Mouse (Mus musculus): ENCODE measurements around the gene Scn2b. TPM values are rescaled to one million over a fixed set of nuclear protein-coding genes. Genes with fewer than 3 reads are reported as not detected.

Scn2b gene
- total RNA-seq, 2 experiments from 2014 or later: 1.9 to 2.0 TPM

DNA sequence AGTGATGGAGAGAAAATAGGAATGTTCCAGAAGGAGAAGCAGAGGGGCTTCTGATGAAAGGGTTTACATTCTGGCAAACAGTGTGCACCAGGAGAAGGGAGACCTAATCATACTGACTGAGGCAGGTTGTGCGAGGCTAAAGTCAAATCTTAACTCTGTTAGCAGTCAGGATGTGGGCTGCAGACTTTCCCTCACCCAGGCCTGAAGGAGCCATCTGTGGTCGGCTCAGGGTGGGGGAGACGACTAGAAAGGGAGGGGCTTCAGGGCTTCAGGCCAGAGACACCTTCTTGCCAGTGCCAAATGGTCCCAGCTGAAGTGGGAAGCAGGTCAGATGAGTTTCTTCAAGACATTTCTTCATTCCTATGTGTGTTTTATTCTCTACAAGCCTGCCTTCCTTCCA, 19.2 kb upstream of the Scn2b start:
- no peak for TF ChIP-seq CTCF (IDR thresholded peaks at IDR 0.05)
- Histone ChIP-seq H3K4me3 (no peak overlapping the region), H3K27ac (no peak overlapping the region)
- DNase-seq: no peak
- intact Hi-C loops (cut with DNase I): no loop called here

DNA sequence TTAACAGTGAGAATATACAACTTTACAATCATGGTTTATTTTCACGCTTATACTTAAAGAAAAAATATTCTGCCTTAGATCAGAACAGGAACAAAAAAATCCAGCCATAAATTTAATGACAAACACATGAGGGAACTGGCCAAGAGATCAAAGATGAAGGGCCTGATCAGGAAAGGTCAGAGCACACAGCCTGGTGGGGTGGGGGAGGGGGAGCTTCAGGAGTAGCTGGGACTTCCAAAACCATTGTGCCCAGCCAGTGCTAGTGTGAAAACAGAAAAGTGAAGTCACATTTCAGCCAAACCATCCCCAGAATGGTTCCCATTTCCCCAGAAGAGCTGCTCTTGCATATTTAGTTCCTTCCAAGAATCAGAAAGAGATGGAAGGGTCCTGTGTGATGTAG, 15.1 kb upstream of the Scn2b start:
- H3K4me3 ChIP-seq: no peak overlapping the region
- DNase-seq: no peak
- no peak overlapping the region for H3K27ac ChIP-seq
- intact Hi-C loops (cut with DNase I): no loop called here
- TF ChIP-seq CTCF (IDR thresholded peaks at IDR 0.05): no peak

DNA sequence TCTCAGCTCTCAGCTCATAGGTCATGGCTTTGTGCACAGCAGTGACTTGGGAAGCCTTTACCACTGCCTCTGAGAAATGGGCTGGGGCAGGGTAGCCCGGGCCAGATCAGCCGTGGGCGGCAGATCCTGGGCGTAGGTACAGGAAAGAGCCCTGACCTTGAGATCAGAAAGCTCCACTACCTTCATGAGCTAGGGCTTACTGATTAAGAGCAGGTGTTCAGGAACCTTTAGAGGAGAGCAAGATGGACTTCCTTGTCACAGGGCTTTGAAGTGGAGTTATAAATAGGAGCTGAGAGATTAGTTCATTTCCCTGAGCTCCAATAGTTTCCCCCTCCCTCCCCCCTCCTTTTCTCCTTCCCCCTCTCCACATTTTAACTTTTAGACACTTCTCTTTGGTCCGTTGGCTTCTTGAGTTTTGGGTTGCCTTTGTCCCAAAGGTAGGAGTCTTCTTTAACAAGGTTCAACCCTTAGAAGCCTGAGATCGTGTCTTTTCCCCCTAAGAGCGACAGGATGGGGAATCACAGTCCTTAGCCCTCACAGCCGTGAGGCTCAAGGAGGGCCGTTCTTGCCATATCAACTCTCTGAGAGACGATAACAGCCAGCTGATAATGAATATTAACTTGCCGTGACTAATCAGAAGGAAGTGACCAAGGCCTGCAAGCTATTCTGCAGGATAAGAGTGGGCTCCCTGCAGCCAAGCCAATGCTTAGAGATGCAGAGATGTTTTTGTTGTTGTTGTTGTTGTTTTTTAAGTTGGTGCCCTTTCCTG, 14.2 kb upstream of the Scn2b start:
- no peak overlapping the region for H3K27ac ChIP-seq
- intact Hi-C loops (cut with DNase I): no loop called here
- no peak overlapping the region for H3K4me3 ChIP-seq
- TF ChIP-seq CTCF (IDR thresholded peaks at IDR 0.05): no peak
- DNase-seq: no peak

DNA sequence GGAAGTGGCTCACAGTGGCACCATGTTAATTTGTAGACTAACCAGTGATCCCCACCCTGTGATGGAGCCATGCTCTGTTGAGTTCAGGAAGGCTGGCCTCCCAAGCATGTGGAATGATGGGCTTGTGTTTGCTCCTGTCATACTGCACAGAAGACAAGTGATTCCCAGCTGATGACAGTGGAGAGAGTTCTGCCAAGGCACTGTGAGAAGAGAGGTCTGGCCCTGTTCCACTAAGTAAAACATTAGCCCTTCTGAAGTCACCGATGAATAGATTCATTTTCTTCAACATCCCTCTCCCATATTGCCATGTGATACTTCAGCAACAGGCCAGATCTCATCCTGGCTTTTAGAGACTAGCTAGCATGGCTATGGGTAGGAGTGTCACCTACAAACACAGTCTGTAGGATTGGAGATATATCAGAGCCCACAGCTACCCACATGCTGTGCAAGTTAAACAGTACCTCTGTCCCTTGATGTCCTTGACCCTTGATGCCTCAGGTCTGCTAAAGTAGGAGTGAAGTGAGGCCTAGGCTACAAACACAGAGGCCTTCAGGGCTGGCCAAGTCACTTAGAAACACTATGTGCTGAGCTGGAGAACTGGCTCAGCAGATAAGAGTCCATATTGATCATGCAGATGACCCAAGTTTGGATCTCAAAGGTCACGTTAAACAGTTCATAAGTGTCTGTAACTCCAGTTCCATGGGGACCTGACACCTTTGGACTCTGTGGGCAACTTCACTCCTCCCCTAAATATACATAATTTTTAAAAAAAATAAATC, 11.8 kb upstream of the Scn2b start:
- H3K4me3 ChIP-seq: no peak overlapping the region
- DNase-seq: no peak
- intact Hi-C loops (cut with DNase I): no loop called here
- no peak for TF ChIP-seq CTCF (IDR thresholded peaks at IDR 0.05)
- no peak overlapping the region for H3K27ac ChIP-seq

DNA sequence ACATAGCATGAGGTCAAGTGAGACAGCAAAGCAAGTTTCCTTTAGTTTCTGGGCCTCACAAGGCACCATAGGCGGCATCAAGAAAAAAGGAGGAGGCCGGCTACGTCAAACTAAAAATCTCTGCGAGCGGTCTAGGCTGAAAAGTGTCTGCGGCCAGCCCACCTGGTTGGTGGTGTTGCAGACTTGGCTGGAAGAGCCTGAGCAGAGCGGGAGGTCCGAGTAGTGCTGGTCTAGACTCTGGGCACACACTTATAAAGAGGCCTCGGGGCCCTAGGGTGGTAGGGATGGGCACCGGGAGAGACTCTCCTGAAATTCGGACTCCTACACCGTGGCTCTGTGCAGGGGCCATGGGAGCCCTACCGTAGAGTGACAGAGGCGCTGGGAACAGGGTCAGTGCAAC, 1.9 kb upstream of the Scn2b start:
- intact Hi-C loops (cut with DNase I): no loop called here
- H3K4me3 ChIP-seq: peak overlapping the region; percentile 58
- peak overlapping the region; percentile 63 for H3K27ac ChIP-seq
- TF ChIP-seq CTCF (IDR thresholded peaks at IDR 0.05): no peak
- no peak for DNase-seq

DNA sequence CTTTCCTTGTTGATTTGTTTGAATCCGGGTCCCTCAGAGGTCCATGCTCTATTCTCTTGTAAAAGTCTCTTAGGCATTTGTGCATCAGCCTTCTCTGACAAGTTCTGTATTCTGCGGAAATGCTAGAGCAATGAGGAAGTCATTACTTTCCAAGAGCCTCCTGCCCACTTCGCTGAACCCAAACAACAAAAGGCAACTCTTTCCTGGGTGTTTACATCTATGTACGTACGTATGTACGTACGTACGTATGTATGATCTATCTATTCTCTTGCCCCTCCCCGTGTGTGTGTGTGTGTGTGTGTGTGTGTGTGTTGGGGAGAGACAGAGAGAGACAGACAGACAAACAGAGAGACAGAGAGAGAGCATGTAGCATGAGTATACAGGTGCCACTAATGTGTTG, 763 bp upstream of the Scn2b start:
- intact Hi-C loops (cut with DNase I): no loop called here
- DNase-seq: no peak
- no peak for TF ChIP-seq CTCF (IDR thresholded peaks at IDR 0.05)
- Histone ChIP-seq H3K4me3 (no peak overlapping the region), H3K27ac (peak overlapping the region; percentile 24)

DNA sequence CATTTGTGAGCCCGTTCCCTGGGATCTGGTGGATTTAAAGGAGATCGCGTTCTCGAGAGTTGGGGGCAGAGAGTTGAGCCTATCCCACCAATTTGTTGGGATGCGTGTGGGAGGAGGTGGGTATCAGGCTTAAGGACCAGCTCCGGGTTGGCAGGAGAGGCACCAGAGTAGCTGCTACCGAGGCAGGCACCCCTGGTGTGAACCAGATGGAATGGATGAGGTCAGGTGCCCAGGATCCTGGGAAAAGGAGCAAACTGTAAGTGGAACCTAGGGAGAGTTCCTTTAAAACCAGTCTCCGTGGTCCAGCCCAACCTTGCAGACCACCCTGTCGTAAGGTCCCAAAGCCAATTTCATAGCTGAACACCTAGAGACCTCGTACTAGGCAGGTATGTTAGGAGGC, 970 bp downstream of the Scn2b start:
- TF ChIP-seq CTCF (IDR thresholded peaks at IDR 0.05): no peak
- Histone ChIP-seq H3K4me3 (peak overlapping the region; percentile 48), H3K27ac (peak overlapping the region; percentile 68)
- intact Hi-C loops (cut with DNase I): no loop called here
- no peak for DNase-seq

DNA sequence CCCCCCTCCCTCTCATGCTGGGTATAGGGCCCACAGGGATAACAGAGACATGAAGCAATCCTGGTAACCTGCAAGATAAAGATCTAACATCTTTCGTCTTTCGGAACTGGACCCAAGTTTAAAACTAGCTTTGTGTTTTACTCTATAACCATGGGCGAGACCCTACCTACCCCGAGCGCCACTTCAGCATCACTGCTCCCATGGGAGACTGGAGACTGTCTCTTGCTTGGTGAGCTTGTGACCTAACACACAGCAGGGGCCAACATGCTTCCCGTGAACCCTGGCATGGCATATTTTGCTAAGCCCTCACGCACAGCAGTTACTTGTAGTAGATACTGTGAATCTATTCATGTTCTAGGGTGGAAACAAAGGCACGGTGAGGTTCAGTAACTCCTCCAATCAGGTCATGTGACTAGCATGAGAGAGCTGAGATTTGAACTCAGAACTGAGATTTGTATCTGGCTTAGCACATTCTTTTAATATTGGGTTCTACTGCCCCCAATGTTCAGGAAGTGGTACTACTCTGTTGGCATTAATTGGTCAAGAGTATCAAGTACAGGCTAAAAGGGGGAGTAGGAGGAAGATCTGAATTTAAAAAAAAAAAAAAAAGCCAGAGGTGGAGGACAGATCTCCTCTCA, 1.9 kb downstream of the Scn2b start:
- H3K4me3 ChIP-seq: no peak overlapping the region

DNA sequence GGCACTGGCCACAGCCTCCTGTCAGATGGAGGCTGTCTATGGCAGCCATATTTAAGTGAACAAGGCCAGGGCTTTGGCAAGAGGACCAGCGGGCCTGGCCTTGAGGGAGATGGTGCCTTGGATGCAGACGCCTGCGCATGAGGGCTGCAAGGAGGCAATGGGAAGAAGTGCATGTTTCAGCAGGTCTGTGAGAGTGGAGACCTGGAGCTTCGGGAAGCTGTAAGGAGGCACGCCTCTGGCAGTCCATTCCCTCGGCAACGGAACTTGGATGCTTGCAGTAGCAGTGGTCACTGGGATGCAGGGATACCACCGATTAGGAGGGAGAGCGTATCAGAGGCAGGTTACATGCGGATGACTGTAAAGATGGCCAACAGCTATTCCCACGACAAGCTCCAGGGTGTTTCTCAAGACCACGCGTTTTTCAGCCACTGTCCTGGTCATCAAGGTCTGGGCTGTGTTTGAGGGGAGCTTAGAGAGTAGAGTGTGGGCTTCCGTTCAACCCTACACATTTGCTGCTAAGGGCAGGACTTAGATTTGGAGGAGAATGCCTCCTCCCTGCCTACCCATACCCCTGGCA, 2.5 kb downstream of the Scn2b start:
- H3K27ac ChIP-seq: no peak overlapping the region
- intact Hi-C loops (cut with DNase I): loop anchor here (5.0 kb wide), 1 partner anchor 63 kb away; the partner anchor contains the start of gene Mpzl3
- DNase-seq: no peak
- H3K4me3 ChIP-seq: no peak overlapping the region
- no peak for TF ChIP-seq CTCF (IDR thresholded peaks at IDR 0.05)

More for the DNA sequence above, 1.9 kb downstream of the Scn2b start:
- TF ChIP-seq CTCF (IDR thresholded peaks at IDR 0.05): peak; percentile 20; the same call in 1 of the 2 replicates
- intact Hi-C loops (cut with DNase I): no loop called here
- no peak for DNase-seq
- H3K27ac ChIP-seq: no peak overlapping the region

DNA sequence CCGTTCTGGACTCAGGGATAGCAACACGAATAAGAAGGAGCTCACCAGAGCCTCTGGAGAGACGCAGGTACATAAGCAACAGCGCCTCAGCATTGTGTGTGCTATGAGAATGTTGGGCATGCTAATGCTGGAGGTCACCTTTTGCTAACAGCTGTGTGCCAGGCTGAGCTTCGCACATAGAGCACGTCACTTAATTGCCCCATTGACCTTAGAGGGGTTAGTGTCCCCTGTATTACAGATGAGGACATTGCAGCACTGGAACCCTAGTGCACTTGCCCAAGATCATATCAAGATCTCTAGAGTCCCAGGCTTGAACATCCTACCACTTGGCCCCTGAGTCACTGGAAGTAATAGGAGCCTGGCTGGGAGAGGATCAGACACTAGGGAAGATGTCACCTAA, 3.0 kb downstream of the Scn2b start:
- H3K27ac ChIP-seq: peak overlapping the region; percentile 25
- TF ChIP-seq CTCF (IDR thresholded peaks at IDR 0.05): no peak
- intact Hi-C loops (cut with DNase I): loop anchor here (5.0 kb wide), 1 partner anchor 63 kb away; the partner anchor contains the start of gene Mpzl3
- no peak for DNase-seq
- no peak overlapping the region for H3K4me3 ChIP-seq

DNA sequence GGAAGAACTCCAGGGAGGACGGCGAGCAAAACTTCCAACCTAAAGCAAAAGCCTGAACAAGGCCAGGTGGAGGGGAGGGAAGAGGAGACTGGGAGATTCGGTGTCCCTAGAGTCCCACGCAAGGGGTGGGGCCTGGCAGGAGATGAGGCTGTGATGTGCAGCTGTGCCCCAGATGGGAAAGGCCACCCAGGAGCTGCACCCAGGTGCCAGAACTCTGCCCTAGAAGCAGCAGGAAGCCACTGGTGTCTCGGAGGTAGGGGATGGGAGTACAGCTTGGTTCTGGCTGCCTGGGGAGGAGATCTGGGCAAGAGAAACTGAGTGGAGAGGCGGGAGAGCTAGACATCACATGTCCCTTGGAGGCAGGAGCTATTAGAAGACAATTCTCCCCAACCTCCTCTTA, 3.4 kb downstream of the Scn2b start:
- intact Hi-C loops (cut with DNase I): loop anchor here (1.0 to 5.0 kb wide), 3 partner anchors 13 to 64 kb away; partner anchors contain the start of gene Mpzl3
- Histone ChIP-seq H3K27ac (peak overlapping the region; percentile 25; the same call in 1 of the 2 replicates), H3K4me3 (no peak overlapping the region)
- DNase-seq: peak; percentile 53
- TF ChIP-seq CTCF (IDR thresholded peaks at IDR 0.05): no peak

DNA sequence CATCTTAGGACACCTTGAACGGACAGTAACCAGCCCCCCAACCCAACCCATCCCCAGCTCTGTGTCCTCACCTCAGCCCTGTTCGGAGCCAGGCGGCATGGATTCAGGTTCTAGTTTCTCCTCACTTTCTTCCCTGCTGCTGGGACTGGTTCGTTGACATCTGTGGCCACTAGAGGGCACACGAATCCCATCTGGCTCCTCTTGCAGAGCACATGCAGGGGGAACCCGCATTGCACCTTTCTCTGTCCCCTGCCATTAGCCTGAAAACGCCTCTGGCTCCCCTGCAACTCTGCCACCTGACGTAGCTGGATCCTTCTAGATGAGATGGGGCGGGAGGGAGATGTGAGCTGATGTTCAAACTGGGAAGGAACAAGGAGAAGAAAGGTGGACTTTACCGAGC, 4.2 kb downstream of the Scn2b start:
- peak; percentile 91 for TF ChIP-seq CTCF (IDR thresholded peaks at IDR 0.05)
- Histone ChIP-seq H3K27ac (peak overlapping the region; percentile 25; the same call in 1 of the 2 replicates), H3K4me3 (peak overlapping the region; percentile 31)
- peak; percentile 82 for DNase-seq
- intact Hi-C loops (cut with DNase I): loop anchor here (1.0 to 5.0 kb wide), 3 partner anchors 13 to 64 kb away; partner anchors contain the start of gene Mpzl3

Measured in gastrocnemius, adult 2 months (tissue).